Mouse (Mus musculus) testis, postnatal 10 days (tissue): ENCODE measurements around the gene Cers6.

Source experiments
- DNase-seq: peaks from one replicate; pipeline ENCODE4 v3.0.0; 2021; ENCODE audit warnings: low spot score

Cers6 gene

DNA sequence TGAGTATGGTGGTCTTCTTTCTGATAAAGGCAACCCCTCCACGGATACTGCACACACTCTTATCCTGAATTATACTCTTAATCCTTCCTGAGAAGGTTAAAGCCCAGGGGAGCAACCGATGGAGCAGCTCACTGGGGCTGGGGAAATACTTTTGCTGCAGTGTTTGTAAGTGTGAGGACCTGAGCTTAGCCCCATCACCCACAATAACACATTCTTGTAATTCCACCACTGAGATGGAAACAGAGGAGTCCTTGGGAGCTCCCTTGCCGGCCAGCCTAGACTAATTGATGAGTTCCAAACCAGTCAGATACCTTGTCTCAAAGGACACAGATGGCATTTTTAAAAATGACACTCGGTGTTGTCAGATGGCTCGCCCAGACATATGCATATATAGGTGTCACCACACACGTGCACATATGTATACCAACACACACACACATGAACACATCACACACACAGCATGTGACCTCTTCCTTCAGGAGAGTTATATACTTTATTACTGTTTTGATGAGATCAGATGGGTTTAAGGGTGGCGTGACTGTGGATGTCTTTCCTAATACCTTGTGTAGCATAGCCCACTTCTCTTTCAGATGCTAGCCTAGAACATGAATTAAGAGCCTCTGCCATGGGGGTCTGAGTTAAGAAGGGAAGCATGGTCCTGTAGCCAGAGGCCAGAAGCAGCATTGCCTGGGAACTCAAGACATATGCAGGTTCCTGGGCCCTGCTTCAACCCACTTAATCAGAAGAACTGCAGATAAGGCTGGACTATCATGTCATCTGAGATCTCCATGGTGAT lies 210.4 kb downstream of the Cers6 start:
- no peak for DNase-seq

DNA sequence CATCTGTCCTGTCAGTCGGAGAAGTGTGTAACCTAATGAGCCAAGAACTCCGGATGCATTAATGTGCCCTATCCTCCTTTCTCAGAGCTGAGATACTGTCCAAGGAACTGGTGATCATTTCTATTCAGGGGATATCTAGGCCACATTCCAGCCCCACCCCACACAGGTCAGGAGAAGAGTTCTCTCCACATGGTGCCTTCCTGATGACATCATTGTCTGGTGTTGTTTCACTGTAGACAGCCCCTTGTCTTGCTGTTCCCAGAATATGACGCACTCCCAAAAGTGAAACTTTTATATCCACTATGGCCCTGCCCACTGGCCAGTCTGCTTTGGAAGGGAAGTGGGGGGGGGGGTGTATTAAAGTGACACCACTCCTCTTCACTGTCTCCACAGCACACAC lies 215.9 kb downstream of the Cers6 start:
- DNase-seq = no peak

DNA sequence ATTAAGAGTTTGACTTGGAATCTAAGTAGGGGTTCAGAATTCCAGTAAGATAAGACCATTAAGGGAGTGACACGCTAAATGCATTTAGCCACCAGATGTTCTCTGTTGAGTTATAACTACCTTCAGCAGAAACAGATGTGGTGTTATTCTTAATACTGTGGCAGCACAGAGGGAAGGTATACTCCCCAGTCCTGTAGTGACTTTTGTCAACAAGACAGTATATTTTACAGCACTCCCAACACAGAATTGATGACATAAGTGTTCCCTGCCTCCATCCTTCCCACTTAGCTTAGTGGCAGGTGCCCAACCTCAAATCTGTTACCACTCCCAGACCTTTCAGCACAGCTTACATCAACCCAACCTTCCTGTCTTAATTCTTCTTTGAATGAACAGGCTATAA lies 219.5 kb downstream of the Cers6 start:
- DNase-seq = no peak

DNA sequence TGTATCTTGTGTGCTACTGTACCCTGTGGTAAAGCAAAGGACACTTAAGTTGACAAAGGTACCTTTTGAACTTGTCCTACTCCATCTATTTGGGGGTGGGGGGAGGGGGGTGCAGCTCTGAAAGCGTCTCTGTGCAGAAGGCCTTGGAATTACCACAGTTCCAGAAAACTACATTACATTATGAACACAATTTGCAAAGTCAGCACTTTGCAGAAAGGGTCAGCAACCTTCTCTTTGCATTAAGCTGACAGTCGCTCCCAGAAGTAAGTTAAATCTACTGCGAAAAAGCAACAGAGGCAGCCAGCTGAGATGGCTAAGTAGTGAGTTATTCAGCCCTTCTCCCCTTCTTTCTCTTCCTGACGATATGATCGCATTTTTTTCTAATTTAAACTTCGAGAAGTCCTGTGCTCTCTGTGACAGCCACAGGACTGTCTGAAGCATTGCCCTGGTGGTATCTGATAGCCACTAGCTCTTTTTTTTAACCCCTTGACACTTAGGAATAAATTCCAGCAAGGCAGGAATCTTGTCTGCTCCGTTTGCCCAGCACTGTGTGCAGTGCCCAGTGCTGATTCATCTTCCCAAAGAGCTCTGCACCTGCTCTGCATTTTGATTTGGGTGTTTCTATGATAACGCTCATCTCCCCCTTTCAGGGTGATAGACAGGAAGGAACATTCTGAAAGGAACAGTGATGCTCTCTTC lies 221.4 kb downstream of the Cers6 start:
- no peak for DNase-seq

DNA sequence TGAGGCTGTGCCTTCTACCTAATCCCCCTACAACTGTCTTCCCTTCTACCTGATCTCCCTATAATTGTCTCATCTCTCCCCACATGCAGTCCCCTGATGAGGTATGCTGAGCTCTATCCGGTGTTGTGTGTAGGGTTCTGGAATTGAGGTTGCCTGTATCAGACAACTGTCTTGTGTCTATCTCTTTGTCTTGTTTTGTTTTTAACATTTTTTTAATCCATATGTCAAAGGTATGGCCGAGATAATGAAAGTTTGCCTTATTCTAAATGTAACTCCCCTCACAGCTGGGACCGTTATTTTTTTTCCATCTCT lies 221.9 kb downstream of the Cers6 start:
- DNase-seq = no peak

DNA sequence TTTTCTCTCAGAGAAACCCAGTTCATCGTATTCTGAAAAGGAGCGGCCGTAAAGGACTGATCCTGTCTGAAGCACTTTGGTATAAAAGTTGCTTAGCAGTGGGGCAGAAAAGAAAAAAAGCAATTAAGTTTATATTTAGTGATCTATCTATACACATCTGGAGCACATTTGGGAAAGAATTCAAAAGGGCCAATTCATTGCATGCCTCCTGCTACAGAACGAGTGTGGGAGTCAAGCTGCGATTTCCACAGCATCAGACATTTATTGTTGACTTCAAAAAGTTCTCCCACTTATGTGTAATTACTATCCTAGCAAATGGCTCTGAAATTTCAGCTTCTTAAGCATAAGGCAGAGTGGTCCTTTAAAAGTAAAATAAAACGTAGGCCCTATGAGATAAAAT lies 223.2 kb downstream of the Cers6 start:
- no peak for DNase-seq

DNA sequence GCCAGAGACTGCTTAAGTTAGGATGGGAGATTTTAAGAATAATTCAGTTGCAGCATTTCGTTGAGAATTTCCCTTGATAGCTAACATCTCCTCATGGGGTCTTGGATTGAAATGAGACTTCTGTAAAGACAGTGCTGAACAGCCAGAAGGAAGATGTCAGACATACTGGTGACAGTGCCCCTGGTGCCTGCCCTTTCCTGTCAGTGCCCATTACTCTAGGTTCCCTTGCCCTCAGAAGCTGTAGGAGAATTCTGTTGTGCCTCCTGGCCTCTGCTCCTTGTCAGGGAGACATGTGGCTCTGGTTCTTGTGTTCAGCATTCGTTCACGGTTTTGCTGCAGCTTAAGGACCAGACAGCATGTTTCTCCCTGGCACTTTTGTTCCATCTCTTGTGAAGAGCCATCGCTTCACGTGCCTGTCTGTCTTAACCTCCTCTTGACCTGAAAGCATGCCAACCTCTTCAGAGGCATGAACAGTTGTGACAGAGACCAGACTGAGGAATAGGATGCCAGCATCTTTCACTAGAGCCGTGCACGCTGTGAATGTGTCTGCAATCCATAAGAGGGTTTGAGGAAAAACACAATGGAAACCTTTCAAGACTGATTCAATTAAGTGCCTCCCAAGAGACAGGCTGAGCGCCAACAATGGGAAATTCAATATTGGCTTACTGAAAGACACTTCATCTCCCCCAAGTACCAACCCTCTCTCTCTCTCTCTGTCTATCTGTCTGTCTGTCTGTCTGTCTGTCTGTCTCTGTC lies 225.4 kb downstream of the Cers6 start:
- DNase-seq = no peak

DNA sequence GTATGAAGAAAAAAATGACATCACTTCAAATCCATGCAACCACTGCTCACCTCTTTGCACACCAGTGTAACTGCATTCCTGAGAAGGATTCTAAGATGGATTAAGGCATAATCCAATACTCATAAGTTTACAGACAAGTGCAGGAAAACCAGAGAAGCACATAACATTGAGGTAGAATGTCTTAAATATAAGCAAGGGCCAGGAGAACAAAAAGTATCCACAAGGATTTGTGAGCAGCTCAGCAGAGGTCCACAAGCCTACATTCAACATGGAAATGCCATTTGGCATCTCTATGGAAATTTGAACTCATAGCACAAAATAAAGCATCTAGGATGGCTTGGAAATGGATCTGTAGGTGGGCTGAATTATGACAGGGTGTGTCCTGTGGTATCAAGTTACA lies 234.6 kb downstream of the Cers6 start:
- no peak for DNase-seq

DNA sequence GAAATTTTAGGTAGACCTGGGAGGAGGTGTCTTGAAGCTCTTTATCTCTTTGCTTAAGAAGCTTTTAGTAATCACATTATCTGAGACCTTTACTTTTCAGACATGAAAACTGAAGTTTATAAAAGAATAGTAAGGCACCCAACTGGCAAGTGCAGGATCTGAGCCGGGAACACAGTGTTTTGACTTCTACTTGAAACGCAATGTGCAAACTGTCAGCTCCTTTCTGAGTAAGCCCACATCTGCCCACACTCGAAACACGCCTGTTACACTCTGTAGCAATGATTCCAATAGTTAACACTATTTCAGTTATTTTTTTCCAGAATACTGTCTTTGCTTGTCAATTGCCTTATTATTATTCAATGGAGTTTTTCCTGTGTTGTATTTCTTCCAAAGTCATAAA lies 235.6 kb downstream of the Cers6 start:
- no peak for DNase-seq

DNA sequence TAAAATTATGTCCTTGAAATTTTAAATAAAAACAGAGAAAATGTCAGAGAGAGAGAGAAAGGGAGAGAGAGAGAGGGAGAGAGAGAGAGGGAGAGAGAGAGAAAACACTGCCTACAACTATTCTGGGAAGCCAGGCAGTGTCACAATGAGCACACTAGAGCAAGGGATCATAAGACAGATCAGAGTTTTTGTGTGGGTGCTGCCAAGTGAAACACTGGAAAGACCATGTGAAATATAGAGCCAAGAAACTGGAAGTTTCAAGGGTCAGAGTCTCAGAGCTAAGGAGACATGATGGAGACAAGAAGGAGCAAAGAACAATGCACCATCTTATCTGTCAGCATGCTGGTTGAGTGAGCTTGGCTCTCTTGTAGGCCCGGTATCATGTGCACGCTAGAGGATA lies 236.3 kb downstream of the Cers6 start:
- DNase-seq = no peak

DNA sequence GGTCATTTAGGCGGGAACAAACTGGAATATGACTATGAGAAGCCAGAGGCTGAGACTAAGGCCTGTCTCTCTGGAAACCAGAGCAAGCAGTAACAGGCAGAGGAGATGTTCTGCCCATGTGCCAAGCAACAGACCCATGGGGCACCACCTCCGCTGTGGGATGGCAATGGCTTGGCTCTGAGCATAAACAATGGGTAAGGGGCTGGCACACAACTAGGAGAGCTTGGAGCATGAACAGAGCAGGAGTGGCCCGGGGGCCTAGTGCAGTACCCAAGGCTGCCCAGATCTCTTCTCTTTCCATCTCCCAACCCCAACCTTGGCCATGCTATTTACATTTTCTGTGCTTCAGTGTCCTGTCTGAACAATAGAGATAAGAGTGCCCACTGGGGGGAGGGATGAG lies 237.5 kb downstream of the Cers6 start:
- DNase-seq = no peak

DNA sequence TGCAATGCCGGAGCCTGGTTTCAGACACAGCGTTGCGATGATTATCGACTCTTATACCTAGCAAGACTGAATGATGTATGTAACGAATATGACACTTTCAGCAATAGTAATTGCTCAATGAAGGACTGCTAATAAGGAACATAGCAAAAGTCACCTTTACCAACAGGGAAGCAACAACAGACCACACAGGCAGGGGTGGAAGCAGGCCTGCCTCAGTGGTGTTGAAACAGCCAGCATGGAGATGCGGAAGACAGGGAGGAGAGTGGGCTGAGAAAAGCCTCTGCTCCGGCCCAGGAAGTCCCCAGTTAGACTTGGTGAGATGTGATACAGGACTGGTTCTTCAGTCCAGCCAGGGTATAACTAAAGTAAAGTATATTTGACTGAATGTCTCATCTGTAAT lies 237.9 kb downstream of the Cers6 start:
- no peak for DNase-seq

DNA sequence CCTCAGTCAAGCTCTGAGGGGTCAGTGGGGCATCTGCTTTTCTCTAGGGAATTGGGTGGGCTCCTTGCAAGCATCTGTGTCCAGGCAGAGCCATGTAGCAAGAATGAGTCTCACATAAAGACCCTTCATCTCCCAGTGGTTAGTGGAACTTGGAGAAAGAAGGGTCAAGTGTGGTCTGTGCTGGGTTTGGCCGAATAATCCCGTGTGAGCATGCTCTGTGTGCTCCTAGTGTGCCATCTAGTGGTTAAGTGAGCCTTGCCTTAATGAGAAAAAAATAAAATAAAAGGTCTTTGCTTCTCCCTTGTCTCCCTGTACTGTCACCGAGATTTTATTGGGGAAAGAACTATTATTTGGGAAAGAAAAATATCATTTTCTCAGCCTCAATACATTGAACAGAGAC lies 239.5 kb downstream of the Cers6 start:
- no peak for DNase-seq

DNA sequence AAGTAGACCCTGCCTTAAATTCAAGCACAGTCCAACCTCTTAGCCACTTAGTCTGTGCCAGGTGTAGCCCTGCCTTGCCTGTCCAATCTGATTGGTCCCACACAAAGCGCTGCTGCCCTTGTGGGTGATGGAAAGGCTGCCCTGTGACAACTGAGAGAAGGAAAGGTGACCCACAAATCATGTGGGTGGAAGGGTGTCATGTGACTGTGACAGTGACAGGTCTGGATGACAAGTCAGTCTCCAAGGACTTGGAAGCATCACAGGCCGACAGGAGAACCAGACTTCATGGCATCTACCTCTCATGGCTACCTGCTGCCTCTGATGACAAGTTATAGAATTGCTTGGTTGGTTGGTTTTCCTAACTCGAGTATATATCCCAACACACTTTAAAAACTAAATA lies 242.3 kb downstream of the Cers6 start:
- DNase-seq = no peak

DNA sequence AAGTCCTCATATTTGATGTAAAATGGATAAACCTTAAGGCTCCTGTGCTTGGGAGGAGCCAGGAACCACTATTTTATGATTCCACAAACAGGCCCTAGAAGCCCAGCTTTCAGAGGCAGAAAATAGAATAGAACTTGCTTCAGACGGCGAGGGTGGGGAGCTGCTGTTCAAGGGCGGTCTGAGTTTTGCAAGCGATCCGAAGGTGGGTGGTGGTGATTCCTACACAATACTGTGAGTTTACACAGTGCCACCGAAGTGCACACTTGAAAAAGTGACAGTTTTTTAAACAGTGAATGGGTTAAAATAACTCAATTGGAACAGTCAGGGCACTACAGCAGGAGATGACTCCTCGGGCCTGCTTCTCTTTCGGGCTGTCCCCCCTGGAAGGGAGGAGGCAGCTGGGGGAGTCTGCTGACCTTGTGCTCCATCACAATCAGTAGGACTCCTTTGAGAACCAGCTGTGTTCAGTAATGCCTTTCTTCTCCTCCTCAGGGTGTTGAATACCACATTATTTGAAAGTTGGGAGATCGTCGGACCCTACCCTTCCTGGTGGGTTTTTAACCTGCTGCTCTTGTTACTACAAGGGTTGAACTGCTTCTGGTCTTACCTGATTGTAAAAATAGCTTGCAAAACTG lies 243.4 kb downstream of the Cers6 start:
- DNase-seq = no peak

DNA sequence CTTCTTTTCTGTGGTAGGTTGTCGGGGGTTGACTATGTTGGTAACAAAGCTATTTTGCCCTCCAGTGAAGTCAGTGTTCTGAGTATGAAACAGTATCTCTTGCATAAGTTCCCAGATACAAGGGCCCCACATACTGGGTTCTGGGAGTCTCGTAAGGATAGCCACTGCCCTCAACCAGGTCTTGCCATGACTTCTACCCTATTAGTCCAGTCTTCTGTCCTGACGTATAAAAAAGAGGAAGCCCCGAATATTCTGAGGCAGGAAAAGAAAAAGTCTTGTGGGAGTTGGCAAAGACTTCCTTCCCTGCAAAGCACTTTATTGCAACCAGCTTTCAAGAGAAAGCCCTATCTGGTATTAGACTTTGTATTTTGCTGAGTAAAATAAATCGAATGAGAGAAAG lies 248.0 kb downstream of the Cers6 start:
- no peak for DNase-seq

DNA sequence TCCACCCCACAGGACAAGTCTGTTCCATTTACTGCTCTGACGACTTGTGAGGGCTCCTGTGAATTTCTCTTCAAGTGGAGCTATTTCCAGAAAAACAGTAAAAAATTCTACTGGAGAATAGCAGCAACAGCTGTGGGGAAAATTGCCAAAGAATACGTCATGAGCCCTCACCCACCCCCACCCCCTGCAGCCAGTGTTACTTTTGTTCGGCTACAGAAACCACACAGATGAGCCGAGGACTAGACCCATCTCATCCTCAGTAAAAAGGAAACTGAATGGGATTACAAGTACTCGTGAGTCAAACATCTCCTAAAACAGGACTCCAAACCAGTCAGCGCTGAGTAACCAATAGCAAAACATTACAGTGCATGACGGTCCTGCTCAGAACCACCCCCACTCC lies 248.5 kb downstream of the Cers6 start:
- DNase-seq = no peak

DNA sequence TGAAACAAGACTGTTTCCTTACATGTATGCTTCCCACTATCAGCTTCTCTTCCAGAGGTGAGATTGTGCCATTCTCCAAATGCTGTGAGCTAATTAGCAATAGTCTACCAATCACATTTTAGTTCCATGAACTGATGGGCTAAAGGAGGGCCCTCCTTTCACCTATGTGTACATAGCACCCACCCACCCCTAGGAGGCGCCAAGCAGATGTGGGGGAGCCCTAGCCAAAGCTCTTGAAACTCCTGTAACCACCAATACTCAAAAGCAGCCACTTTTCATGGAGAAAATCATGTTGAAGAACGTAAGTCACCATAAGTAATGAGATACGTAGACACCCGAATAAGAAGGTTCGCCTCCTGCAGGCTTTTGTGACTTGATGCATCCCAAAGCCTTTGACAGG lies 251.4 kb downstream of the Cers6 start:
- DNase-seq = no peak

DNA sequence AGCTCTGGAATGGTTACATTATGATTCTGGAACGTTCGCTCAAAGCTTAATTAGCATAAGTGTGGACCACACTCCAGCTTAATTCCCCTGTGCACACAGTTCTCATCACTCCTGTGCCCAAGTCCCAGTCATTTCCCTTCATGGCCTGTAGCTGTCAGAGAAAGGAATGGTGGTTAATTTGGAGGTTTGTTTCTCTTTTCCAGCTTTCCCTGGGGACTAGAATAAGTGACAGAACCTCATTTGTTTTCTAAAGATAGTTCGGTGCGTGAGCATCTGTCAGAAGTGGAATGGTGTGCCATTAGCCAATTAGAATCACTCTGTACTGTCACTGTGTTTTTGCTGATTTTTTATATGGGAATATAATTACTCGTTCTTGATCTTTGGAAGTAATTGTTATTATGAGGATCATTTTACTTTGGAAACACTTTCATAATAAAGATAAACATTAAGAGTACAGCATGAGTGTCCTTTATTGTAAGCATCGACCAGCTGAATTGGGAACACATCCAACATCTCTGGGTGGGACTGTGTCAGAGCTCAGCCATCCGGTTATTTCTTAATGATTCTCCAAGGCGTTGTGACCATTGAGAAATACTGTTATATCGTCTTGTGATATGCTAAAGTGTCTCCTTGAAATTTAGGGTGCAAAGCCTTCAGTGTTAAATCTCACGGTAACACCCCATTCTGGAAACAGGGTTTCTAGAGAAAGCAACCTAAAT lies 252.7 kb downstream of the Cers6 start:
- DNase-seq = no peak

DNA sequence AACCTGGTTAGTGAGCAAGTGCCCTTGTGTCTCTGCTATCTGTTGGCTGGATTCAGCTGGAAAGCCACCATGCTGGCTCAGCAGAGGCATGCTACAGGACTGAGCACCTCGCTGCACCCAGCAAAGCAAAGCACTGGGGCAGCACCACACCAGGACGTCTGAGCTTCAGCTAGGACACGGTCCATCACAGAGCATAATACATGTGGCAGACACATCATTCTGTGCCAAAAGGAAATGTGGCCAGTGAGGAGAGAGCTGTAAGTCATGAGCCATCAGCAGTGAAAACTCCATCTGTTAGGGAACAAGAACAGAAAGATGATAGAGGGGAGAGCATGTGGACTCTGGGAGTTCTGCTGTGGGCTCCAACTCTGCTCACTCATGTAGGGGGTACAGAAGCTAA lies 254.7 kb downstream of the Cers6 start:
- no peak for DNase-seq

DNA sequence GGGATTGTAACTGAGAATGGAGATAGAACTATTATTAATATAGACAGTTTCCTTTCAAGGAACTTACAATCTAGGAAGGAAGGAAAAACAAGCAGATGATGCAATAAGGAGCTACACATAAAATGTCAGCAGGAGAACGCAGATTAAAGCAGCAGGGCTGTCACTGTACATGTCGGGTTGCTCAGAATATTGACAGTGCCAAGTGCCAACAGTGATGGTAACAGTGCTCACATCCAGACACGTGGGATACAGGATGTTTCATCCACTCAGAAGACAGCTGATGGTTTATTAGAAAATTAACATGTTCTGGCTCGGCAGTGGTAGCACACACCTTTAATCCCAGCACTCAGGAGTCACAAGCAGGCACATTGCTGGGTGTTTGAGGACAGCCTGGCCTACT lies 255.5 kb downstream of the Cers6 start:
- no peak for DNase-seq

DNA sequence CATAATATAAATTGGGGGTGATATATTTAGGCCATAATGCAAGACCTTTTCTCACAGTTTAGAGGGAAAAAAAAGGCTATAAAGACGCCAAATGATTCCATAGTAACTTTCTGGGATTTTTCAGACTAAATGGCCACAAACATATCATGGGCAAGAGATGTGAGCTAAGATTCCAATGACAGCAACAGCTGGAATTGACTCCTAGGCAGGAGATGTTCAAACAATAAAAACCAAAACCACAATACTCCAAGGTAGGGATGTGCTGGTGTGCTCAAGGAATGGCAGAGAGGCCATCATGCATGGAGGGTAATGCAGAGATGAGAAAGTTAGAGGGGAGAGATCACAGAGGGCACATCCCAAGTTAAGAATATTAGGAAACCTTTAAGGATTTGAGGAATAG lies 257.8 kb downstream of the Cers6 start:
- no peak for DNase-seq
